Mouse (Mus musculus) heart, postnatal 0 days (tissue): ENCODE results near the gene Emd. TPM values are rescaled to one million over a fixed set of nuclear protein-coding genes. Genes with fewer than 3 reads are reported as not detected.
A peak's percentile ranks its signal among the peaks of the same experiment; 100 is the strongest.

ENCODE experiments used
- ATAC-seq: fragments of 200-750 bp; cut with Nextera tagmentation; 2 replicates; pipeline ENCODE4 v1.8.0; 2017; ENCODE audit warnings: low read depth, moderate number of reproducible peaks, moderate library complexity; ENCODE audit not compliant: insufficient read depth
- DNase-seq: peaks from one replicate; pipeline ENCODE4 v3.0.0-alpha.2; 2016; ENCODE audit warnings: low spot score
- H3K27ac ChIP-seq: fragments of 300-500 bp; sonication (generic); 2 replicates; pipeline ENCODE4 v1.5.1; 2014; ENCODE audit warnings: low read depth, mild to moderate bottlenecking
- H3K27me3 ChIP-seq: fragments of 300-500 bp; sonication (generic); 2 replicates; pipeline ENCODE4 v1.6.1; 2014; ENCODE audit warnings: low read length, mixed read lengths; ENCODE audit not compliant: control insufficient read depth, insufficient read depth
- H3K36me3 ChIP-seq: fragments of 300-500 bp; sonication (generic); replicated peaks from 2 replicates; pipeline ENCODE4 v1.6.1; 2014; ENCODE audit warnings: low read length, mixed read lengths; ENCODE audit not compliant: control insufficient read depth, insufficient read depth
- H3K4me1 ChIP-seq: fragments of 300-500 bp; sonication (generic); 2 replicates; pipeline ENCODE4 v1.6.1; 2014; ENCODE audit warnings: antibody characterized with exemption; ENCODE audit not compliant: control insufficient read depth, insufficient read depth
- H3K4me2 ChIP-seq: fragments of 300-500 bp; sonication (generic); 2 replicates; pipeline ENCODE4 v1.6.1; 2014; ENCODE audit warnings: low read depth, mild to moderate bottlenecking, low read length, moderate library complexity
- H3K4me3 ChIP-seq: fragments of 300-500 bp; sonication (generic); 2 replicates; pipeline ENCODE4 v1.5.1; 2014; ENCODE audit warnings: low read depth, low read length
- H3K9ac ChIP-seq: fragments of 300-500 bp; sonication (generic); replicated peaks from 2 replicates; pipeline ENCODE4 v1.6.1; 2014; ENCODE audit warnings: low read depth, low read length, mixed read lengths
- H3K9me3 ChIP-seq: fragments of 300-500 bp; sonication (generic); replicated peaks from 2 replicates; pipeline ENCODE4 v1.6.1; 2016; ENCODE audit warnings: low read length; ENCODE audit not compliant: control insufficient read depth
- CTCF ChIP-seq: IDR thresholded peaks from 2 replicates; pipeline ENCODE4 v1.5.1; 2016; ENCODE audit warnings: antibody characterized with exemption, control low read depth, low read depth
- EP300 ChIP-seq: IDR thresholded peaks from 2 replicates; pipeline ENCODE4 v1.6.1; 2016; ENCODE audit warnings: antibody characterized with exemption, low read depth
- WGBS: fragments of 180-500 bp; shearing (Covaris S2); extraction: QIAGEN DNeasy Blood & Tissue Kit; methylation state at CpG from one replicate; pipeline ENCODE4 v1.1.7; 2014; 5-methylcytosine and 5-hydroxymethylcytosine counted together
- polyA plus RNA-seq: library from polyadenylated mRNA; unstranded; fragments of >200 nt; fragmentation: Nextera tagmentation; extraction: Ambion mirVana; gene quantifications from 2 replicates; pipeline ENCODE4 v1.2.1, GENCODE M21; 2015
- total RNA-seq: library from RNA; depleted of rRNA; stranded (reverse); fragments of >200 nt; gene quantifications from 2 replicates; pipeline ENCODE4 v1.2.3, GENCODE M21; 2014; ENCODE audit warnings: low replicate concordance

Emd gene
- total and polyA plus RNA-seq, 2 experiments from 2014 or later: 13.1 to 34.4 TPM

- WGBS: 25% methylated on average over 27 of the region's 31 CpGs
- Histone ChIP-seq H3K4me2 (peak overlapping the region; percentile 80), H3K9ac (peak overlapping the region; percentile 78), H3K27ac (peak overlapping the region; percentile 86), H3K9me3 (no peaks in the 10 kb centered on the region), H3K4me1 (0 out of 2 replicates have a peak, but pooled peaks cover 4% of the 10 kb centered on the region), H3K36me3 (peaks cover 5% of the 10 kb centered on the region; the same call in 1 of the 2 replicates), H3K4me3 (peak overlapping the region; percentile 63), H3K27me3 (no peaks in the 10 kb centered on the region)
- no peak for TF ChIP-seq EP300
- no peak for TF ChIP-seq CTCF
- no peak for DNase-seq
- peak; percentile 45 for ATAC-seq
These were observed 540 bp downstream of the Emd start for GRCm38 (mm10) chrX:74254888-74255565.

GRCm38 (mm10) chrX:74257746-74258145 is 3.3 kb downstream of the Emd start:
- peaks cover 5% of the 10 kb centered on the region; the same call in 1 of the 2 replicates for H3K36me3 ChIP-seq
- H3K27me3 ChIP-seq: no peaks in the 10 kb centered on the region
- no peaks in the 10 kb centered on the region for H3K9me3 ChIP-seq
- H3K4me3 ChIP-seq: no peak overlapping the region
- H3K9ac ChIP-seq: no peak overlapping the region
- 0 out of 2 replicates have a peak, but pooled peaks cover 4% of the 10 kb centered on the region for H3K4me1 ChIP-seq
- no peak overlapping the region for H3K27ac ChIP-seq
- no peak for TF ChIP-seq CTCF
- no peak for TF ChIP-seq EP300
- ATAC-seq (no peak), DNase-seq (no peak)
- no peak overlapping the region for H3K4me2 ChIP-seq
- WGBS: 90% methylated on average over 3 of the region's 3 CpGs

- Histone ChIP-seq H3K27me3 (no peaks in the 10 kb centered on the region), H3K4me2 (peak overlapping the region; percentile 63), H3K36me3 (0 out of 2 replicates have a peak, but pooled peaks cover 5% of the 10 kb centered on the region), H3K27ac (peak overlapping the region; percentile 94), H3K9me3 (no peaks in the 10 kb centered on the region), H3K4me3 (peak overlapping the region; percentile 72), H3K4me1 (0 out of 2 replicates have a peak, but pooled peaks cover 6% of the 10 kb centered on the region), H3K9ac (peak overlapping the region; percentile 60)
- ATAC-seq: peak; percentile 53
- TF ChIP-seq CTCF (no peak), EP300 (no peak)
- DNase-seq: peak; percentile 68
- 27% methylated on average over 3 of the region's 3 CpGs for WGBS
These were observed 15.2 kb downstream of the Emd start for GRCm38 (mm10) chrX:74269736-74270061.

GRCm38 (mm10) chrX:74270062-74270901 is 15.8 kb downstream of the Emd start, which contains the start of gene Rpl10:
Gene Rpl10 (plus strand): TSS chrX:74270812.
- DNase-seq (peak; percentile 96), ATAC-seq (peak; percentile 91)
- WGBS: 16% methylated on average over 42 of the region's 42 CpGs
- Histone ChIP-seq H3K4me2 (peak within 1 kb of the TSS; percentile 64), H3K27ac (peak within 1 kb of the TSS; percentile 94), H3K36me3 (0 out of 2 replicates have a peak, but pooled peaks cover 5% of the 10 kb centered on the region), H3K27me3 (no peaks in the 10 kb centered on the region), H3K4me3 (peak within 1 kb of the TSS; percentile 72), H3K4me1 (0 out of 2 replicates have a peak, but pooled peaks cover 6% of the 10 kb centered on the region), H3K9ac (peak within 1 kb of the TSS; percentile 78), H3K9me3 (no peaks in the 10 kb centered on the region)
- TF ChIP-seq EP300 (peak; percentile 88; the same call in 1 of the 2 replicates), CTCF (peak; percentile 33)

- peak overlapping the region; percentile 72 for H3K4me3 ChIP-seq
- 0 out of 2 replicates have a peak, but pooled peaks cover 5% of the 10 kb centered on the region for H3K36me3 ChIP-seq
- WGBS: 18% methylated on average over 27 of the region's 27 CpGs
- no peaks in the 10 kb centered on the region for H3K27me3 ChIP-seq
- peak overlapping the region; percentile 64 for H3K4me2 ChIP-seq
- H3K9ac ChIP-seq: peak overlapping the region; percentile 78
- H3K9me3 ChIP-seq: no peaks in the 10 kb centered on the region
- H3K4me1 ChIP-seq: 0 out of 2 replicates have a peak, but pooled peaks cover 6% of the 10 kb centered on the region
- ATAC-seq (0 out of 2 replicates have a peak, but pooled peaks have one; percentile 7), DNase-seq (peak; percentile 26)
- peak overlapping the region; percentile 75 for H3K27ac ChIP-seq
- no peak for TF ChIP-seq EP300
These were observed 16.5 kb downstream of the Emd start for GRCm38 (mm10) chrX:74270902-74271551.
